ENCODE assay signal across 9 mouse cellular contexts in genomic region chr3:107100811-107101455, GRCm38 (mm10). TPM values are rescaled to one million over a fixed set of nuclear protein-coding genes. Genes with fewer than 3 reads are reported as not detected.
DNase-seq lines count a peak whose midpoint lies in the region; ATAC-seq lines count a peak whose summit lies in the region.
"Had no signal": no experiment of that assay in that cellular context is flagged by ENCODE, and none has a peak within 500 bp of the region (broad histone marks: within the 10 kb centered on the region; RNA-seq: fewer than 3 reads in every experiment).

Kcna2 (plus strand) TSS chr3:107101146.

- H3K4me1 ChIP-seq in heart, embryonic 11.5 days (ENCODE audit: control insufficient read depth, insufficient read depth, low read length), result 0 out of 2 replicates have a peak, but pooled peaks cover 3% of the 10 kb centered on the region

- H3K9me3 ChIP-seq in heart, embryonic 11.5 days (replicated peaks; ENCODE audit: control insufficient read depth, low read length), result no peaks in the 10 kb centered on the region

- H3K4me3 ChIP-seq in heart, embryonic 11.5 days (ENCODE audit: low read depth, low read length), result peak within 1 kb of the TSS; percentile 50

- H3K9ac ChIP-seq in heart, embryonic 11.5 days (ENCODE audit: low read depth, low read length), result no peak within 1 kb of the TSS

- 4% methylated on average over 16 of the region's 16 CpGs for WGBS in heart, embryonic 11.5 days (ENCODE audit: insufficient replicate concordance)

- DNase-seq in heart, adult 9 months (ENCODE audit: low spot score in 2 of 2), result no peak
- peak; percentile 33 for DNase-seq in embryo, embryonic 10.5 days (ENCODE audit: low spot score)
- peak in 1 of 2 experiments; percentile 33 for DNase-seq in layer of hippocampus, postnatal 14 days (ENCODE audit: low spot score in 2 of 2)
- peak; percentile 39 for DNase-seq in naive thymus-derived CD4-positive, alpha-beta T cell, adult 2 months (ENCODE audit: low read depth)
- no peak for DNase-seq in ovary, postnatal 36 days (ENCODE audit: low spot score)
- DNase-seq in ovary, postnatal 14 days (ENCODE audit: low spot score), result no peak

- H3K27ac ChIP-seq in heart, embryonic 11.5 days (ENCODE audit: low read depth, low read length), result no peak within 1 kb of the TSS

- no peaks in the 10 kb centered on the region for H3K36me3 ChIP-seq in heart, embryonic 11.5 days (ENCODE audit: control insufficient read depth, insufficient read depth, low read length)

- peaks cover 68% of the 10 kb centered on the region for H3K27me3 ChIP-seq in heart, embryonic 11.5 days (ENCODE audit: control insufficient read depth, insufficient read depth, low read length)

- ATAC-seq in heart, embryonic 11.5 days (replicated peaks; ENCODE audit: insufficient number of reproducible peaks, low FRiP score, low TSS enrichment), result no peak
- ATAC-seq in CD4-positive, CD25-positive, alpha-beta regulatory T cell, adult 4 months, result peak; percentile 18

- peak within 1 kb of the TSS; percentile 81 for H3K4me2 ChIP-seq in heart, embryonic 11.5 days

RNA-seq across cellular contexts. Expression of gene Kcna2, which starts in this region (rescaled TPM):
- 0.06 and 0.13 TPM in 2 replicates for polyA plus RNA-seq in heart, embryonic 11.5 days (2014; fragmentation: Nextera tagmentation; extraction: Ambion mirVana)
- polyA plus RNA-seq in CD4-positive, CD25-positive, alpha-beta regulatory T cell, adult 4 months (2017; shearing (Covaris generic)), result under 1 TPM; 0.35 to 0.76 TPM
- total RNA-seq in layer of hippocampus, postnatal 14 days (2021), result 10 to 100 TPM; 76.1 to 82.3 TPM
- total RNA-seq: MEL had no signal

Comparison
In these comparisons a context has a peak if more than half of its experiments do, and no peak if none do; other contexts are left out.
1. Peak in ATAC-seq in CD4-positive, CD25-positive, alpha-beta regulatory T cell, adult 4 months; RNA of the gene not detected or under 1 TPM.
2. DNase-seq: peak in embryo, embryonic 10.5 days (single experiment) and naive thymus-derived CD4-positive, alpha-beta T cell, adult 2 months (single experiment); none in heart, adult 9 months (0 of 2), ovary, postnatal 36 days (single experiment) and ovary, postnatal 14 days (single experiment).